8 mouse cellular contexts compared by ENCODE assay signal in the genomic region with DNA sequence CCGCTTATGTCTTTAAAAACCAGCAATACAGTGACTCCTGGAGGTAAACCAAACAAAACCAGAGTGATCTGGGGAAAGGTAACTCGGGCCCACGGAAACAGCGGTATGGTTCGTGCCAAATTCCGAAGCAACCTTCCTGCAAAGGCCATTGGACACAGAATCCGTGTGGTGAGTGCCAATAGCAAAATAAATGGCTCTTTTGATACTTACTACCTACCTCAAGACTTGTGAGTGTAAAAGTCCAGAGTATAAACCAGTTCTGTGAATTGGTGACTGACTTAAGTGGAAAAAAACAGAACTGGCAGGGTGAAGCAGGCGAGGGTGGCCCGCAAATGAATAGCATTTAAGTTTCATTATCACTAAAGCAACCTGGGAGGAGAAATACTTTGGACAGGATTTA. TPM values are rescaled to one million over a fixed set of nuclear protein-coding genes. Genes with fewer than 3 reads are reported as not detected.
DNase-seq lines count a peak whose midpoint lies in the region; ATAC-seq and TF ChIP-seq lines count a peak whose summit lies in the region.
"Not testable (repeated sequence)": the region's sequence is repeated elsewhere in the genome, so short reads cannot be mapped to it uniquely, and the experiment has no call there.

No protein-coding gene starts in this region.

- peaks cover 10 to 51% of the 10 kb centered on the region in 2 experiments for H3K4me1 ChIP-seq in CH12.LX (ENCODE audit: control insufficient read depth in 1 of 2, insufficient read depth in 2 of 2)
- H3K4me1 ChIP-seq in embryonic facial prominence, embryonic 10.5 days = peaks cover 43% of the 10 kb centered on the region
- H3K4me1 ChIP-seq in forebrain, embryonic 13.5 days = peaks cover 43% of the 10 kb centered on the region
- peaks cover 8 to 27% of the 10 kb centered on the region in 2 experiments for H3K4me1 ChIP-seq in heart, embryonic 14.5 days (ENCODE audit: control insufficient read depth in 2 of 2, insufficient read depth in 2 of 2, low read length in 2 of 2)
- H3K4me1 ChIP-seq in liver, embryonic 11.5 days (replicated peaks; ENCODE audit: control insufficient read depth, insufficient read depth, low read length) = peaks cover 25% of the 10 kb centered on the region
- not testable (repeated sequence) for H3K4me1 ChIP-seq in lung, embryonic 14.5 days (ENCODE audit: insufficient read depth)
- H3K4me1 ChIP-seq in stomach, embryonic 15.5 days = peaks cover 29% of the 10 kb centered on the region

- WGBS in embryonic facial prominence, embryonic 10.5 days = 91% methylated on average over 9 of the region's 9 CpGs
- WGBS in forebrain, embryonic 13.5 days = 93% methylated on average over 9 of the region's 9 CpGs
- WGBS in heart, embryonic 14.5 days = 89% methylated on average over 9 of the region's 9 CpGs
- 86% methylated on average over 9 of the region's 9 CpGs for WGBS in liver, embryonic 11.5 days
- WGBS in lung, embryonic 14.5 days = 79% methylated on average over 9 of the region's 9 CpGs
- WGBS in stomach, embryonic 15.5 days = 82% methylated on average over 9 of the region's 9 CpGs

- peaks cover 34% of the 10 kb centered on the region for H3K79me2 ChIP-seq in CH12.LX (replicated peaks; ENCODE audit: control insufficient read depth, extremely low read depth, insufficient read depth, poor library complexity, severe bottlenecking)

- TF ChIP-seq EP300 in CH12.LX (IDR thresholded peaks at IDR 0.05; ENCODE audit: low read length) = not testable (repeated sequence)

- not testable (repeated sequence) for TF ChIP-seq CTCF in CH12.LX (conservative IDR thresholded peaks at IDR 0.05 in 1 of 2, IDR thresholded peaks at IDR 0.05 in 1 of 2; ENCODE audit: low read depth in 2 of 2, low read length in 2 of 2); lung, embryonic 14.5 days (IDR thresholded peaks at IDR 0.05; ENCODE audit: low read depth)

- H3K27me3 ChIP-seq in CH12.LX (replicated peaks); embryonic facial prominence, embryonic 10.5 days (replicated peaks; ENCODE audit: low read depth, poor library complexity, severe bottlenecking); forebrain, embryonic 13.5 days; heart, embryonic 14.5 days (ENCODE audit: control insufficient read depth, insufficient read depth, low read length); liver, embryonic 11.5 days (replicated peaks; ENCODE audit: control insufficient read depth, insufficient read depth, low read length); lung, embryonic 14.5 days (ENCODE audit: insufficient read depth, low read length); stomach, embryonic 15.5 days (replicated peaks): not testable (repeated sequence)

- H3K9me3 ChIP-seq in CH12.LX (replicated peaks; ENCODE audit: low read length); embryonic facial prominence, embryonic 10.5 days; forebrain, embryonic 13.5 days (replicated peaks); heart, embryonic 14.5 days (ENCODE audit: control insufficient read depth, low read length); liver, embryonic 11.5 days (ENCODE audit: control insufficient read depth, low read length); lung, embryonic 14.5 days (ENCODE audit: low read depth, low read length); stomach, embryonic 15.5 days: not testable (repeated sequence)

- dilution Hi-C loops in CH12.LX (cut with MboI; ENCODE audit: extremely low pct_ligation_motif_present, extremely low pct_unique_long_range_greater_than_20kb, low sequenced_read_pairs) = not testable (repeated sequence)

- in situ Hi-C loops in CH12.LX (cut with MboI; ENCODE audit: low pct_ligation_motif_present, low pct_unique_long_range_greater_than_20kb, low sequenced_read_pairs) = not testable (repeated sequence)

- DNase-seq in CH12.LX (ENCODE audit: extremely low read depth); embryonic facial prominence, embryonic 10.5 days (ENCODE audit: low spot score); liver, embryonic 11.5 days (ENCODE audit: low spot score); lung, embryonic 14.5 days: not testable (repeated sequence)
- DNase-seq in kidney, adult 8-10 months = peak; percentile 13 to 43

- H3K4me2 ChIP-seq in CH12.LX (ENCODE audit: insufficient read depth, low read depth, poor library complexity, severe bottlenecking) = peak overlapping the region; percentile 86
- H3K4me2 ChIP-seq in forebrain, embryonic 13.5 days = peak overlapping the region; percentile 10; the same call in 1 of the 2 replicates
- not testable (repeated sequence) for H3K4me2 ChIP-seq in heart, embryonic 14.5 days (ENCODE audit: low read length)
- H3K4me2 ChIP-seq in liver, embryonic 11.5 days = peak overlapping the region; percentile 70
- peak overlapping the region; percentile 58 for H3K4me2 ChIP-seq in lung, embryonic 14.5 days
- peak overlapping the region; percentile 54; the same call in 1 of the 2 replicates for H3K4me2 ChIP-seq in stomach, embryonic 15.5 days

- H3K27ac ChIP-seq in CH12.LX (ENCODE audit: insufficient read depth, low read depth); embryonic facial prominence, embryonic 10.5 days (replicated peaks); forebrain, embryonic 13.5 days; heart, embryonic 14.5 days (replicated peaks in 1 of 2; ENCODE audit: control insufficient read depth in 1 of 2, insufficient read depth in 1 of 2, low read depth in 2 of 2, low read length in 2 of 2); liver, embryonic 11.5 days (ENCODE audit: low read depth, low read length); lung, embryonic 14.5 days (ENCODE audit: low read depth); stomach, embryonic 15.5 days: not testable (repeated sequence)

- not testable (repeated sequence) for TF ChIP-seq POLR2A in CH12.LX (IDR thresholded peaks at IDR 0.05; ENCODE audit: low read depth, low read length)

- H3K9ac ChIP-seq in CH12.LX (ENCODE audit: insufficient read depth, low read depth) = peak overlapping the region; percentile 95
- H3K9ac ChIP-seq in forebrain, embryonic 13.5 days; lung, embryonic 14.5 days; stomach, embryonic 15.5 days: not testable (repeated sequence)
- peak overlapping the region; percentile 97; the same call in 1 of the 2 replicates for H3K9ac ChIP-seq in heart, embryonic 14.5 days (ENCODE audit: low read length)
- H3K9ac ChIP-seq in liver, embryonic 11.5 days (ENCODE audit: low read depth, low read length) = peak overlapping the region; percentile 54

- TF ChIP-seq RAD21 in CH12.LX (IDR thresholded peaks at IDR 0.05; ENCODE audit: low read depth, low read length) = not testable (repeated sequence)

- ATAC-seq in forebrain, embryonic 13.5 days; heart, embryonic 14.5 days (ENCODE audit: insufficient number of reproducible peaks, insufficient read depth, low FRiP score, low read depth); liver, embryonic 11.5 days (replicated peaks; ENCODE audit: low FRiP score); lung, embryonic 14.5 days (ENCODE audit: insufficient read depth); stomach, embryonic 15.5 days (ENCODE audit: insufficient read depth, low FRiP score, low read depth): not testable (repeated sequence)

- peaks cover 28 to 40% of the 10 kb centered on the region in 2 experiments for H3K36me3 ChIP-seq in CH12.LX (replicated peaks in 1 of 2; ENCODE audit: control insufficient read depth in 1 of 2, insufficient read depth in 1 of 2, low read length in 1 of 2)
- peaks cover 35% of the 10 kb centered on the region for H3K36me3 ChIP-seq in embryonic facial prominence, embryonic 10.5 days (replicated peaks)
- H3K36me3 ChIP-seq in forebrain, embryonic 13.5 days (ENCODE audit: poor library complexity, severe bottlenecking) = peaks cover 34% of the 10 kb centered on the region
- H3K36me3 ChIP-seq in heart, embryonic 14.5 days (ENCODE audit: control insufficient read depth, insufficient read depth, low read length) = peaks cover 35% of the 10 kb centered on the region
- H3K36me3 ChIP-seq in liver, embryonic 11.5 days (ENCODE audit: control insufficient read depth, insufficient read depth, low read length) = peaks cover 21% of the 10 kb centered on the region
- H3K36me3 ChIP-seq in lung, embryonic 14.5 days (ENCODE audit: insufficient read depth) = peaks cover 35% of the 10 kb centered on the region
- peaks cover 22% of the 10 kb centered on the region for H3K36me3 ChIP-seq in stomach, embryonic 15.5 days

- H3K4me3 ChIP-seq in CH12.LX (replicated peaks in 1 of 3; ENCODE audit: low read depth in 2 of 3, low read length in 2 of 3, poor library complexity in 1 of 3) = peak overlapping the region; percentile 57 to 97 (median 76)
- H3K4me3 ChIP-seq in embryonic facial prominence, embryonic 10.5 days = peak overlapping the region; percentile 82
- peak overlapping the region; percentile 93; the same call in 1 of the 2 replicates for H3K4me3 ChIP-seq in forebrain, embryonic 13.5 days
- not testable (repeated sequence) for H3K4me3 ChIP-seq in heart, embryonic 14.5 days (ENCODE audit: control insufficient read depth in 1 of 2, insufficient read depth in 1 of 2, low read depth in 1 of 2, low read length in 2 of 2); stomach, embryonic 15.5 days (replicated peaks)
- H3K4me3 ChIP-seq in liver, embryonic 11.5 days (ENCODE audit: low read depth, low read length) = peak overlapping the region; percentile 97
- H3K4me3 ChIP-seq in lung, embryonic 14.5 days (ENCODE audit: low read depth, low read length) = peak overlapping the region; percentile 82; the same call in 1 of the 2 replicates

RNA-seq across cellular contexts. Expression of gene Rpl35a, which starts 2.4 kb away (rescaled TPM):
- 3,875 and 4,003 TPM in 2 replicates for total RNA-seq in CH12.LX (2012; rRNA removed)
- total RNA-seq in CH12.LX (2014; rRNA removed) = 5,433 and 7,521 TPM in 2 replicates
- 3,182 and 3,281 TPM in 2 replicates for polyA plus RNA-seq in CH12.LX (2012; ENCODE audit: insufficient read length, low read depth)
- 1,025 and 1,052 TPM in 2 replicates for polyA plus RNA-seq in embryonic facial prominence, embryonic 10.5 days (2016; fragmentation: Nextera tagmentation; extraction: Ambion mirVana)
- 664 and 784 TPM in 2 replicates for polyA plus RNA-seq in forebrain, embryonic 13.5 days (2015; fragmentation: Nextera tagmentation; extraction: Ambion mirVana)
- polyA plus RNA-seq in heart, embryonic 14.5 days (2014; fragmentation: Nextera tagmentation; extraction: Ambion mirVana) = 603 and 672 TPM in 2 replicates
- 1,254 and 1,406 TPM in 2 replicates for polyA plus RNA-seq in liver, embryonic 11.5 days (2014; fragmentation: Nextera tagmentation; extraction: Ambion mirVana)
- 1,015 and 1,080 TPM in 2 replicates for polyA plus RNA-seq in lung, embryonic 14.5 days (2014; fragmentation: Nextera tagmentation; extraction: Ambion mirVana)
- polyA plus RNA-seq in stomach, embryonic 15.5 days (2015; fragmentation: Nextera tagmentation; extraction: Ambion mirVana) = 983 and 1,042 TPM in 2 replicates

RNA-seq across cellular contexts. Expression of gene Iqcg, which starts 2.6 kb away (rescaled TPM):
- total RNA-seq in CH12.LX (2012; rRNA removed) = 3.4 and 5.0 TPM in 2 replicates
- total RNA-seq in CH12.LX (2014; rRNA removed) = 7.3 and 13.0 TPM in 2 replicates
- polyA plus RNA-seq in CH12.LX (2012; ENCODE audit: insufficient read length, low read depth) = 21.8 and 31.3 TPM in 2 replicates
- 2.1 and 3.6 TPM in 2 replicates for polyA plus RNA-seq in embryonic facial prominence, embryonic 10.5 days (2016; fragmentation: Nextera tagmentation; extraction: Ambion mirVana)
- 4.0 and 5.4 TPM in 2 replicates for polyA plus RNA-seq in forebrain, embryonic 13.5 days (2015; fragmentation: Nextera tagmentation; extraction: Ambion mirVana)
- 1.5 and 1.9 TPM in 2 replicates for polyA plus RNA-seq in heart, embryonic 14.5 days (2014; fragmentation: Nextera tagmentation; extraction: Ambion mirVana)
- 4.1 and 4.2 TPM in 2 replicates for polyA plus RNA-seq in liver, embryonic 11.5 days (2014; fragmentation: Nextera tagmentation; extraction: Ambion mirVana)
- polyA plus RNA-seq in lung, embryonic 14.5 days (2014; fragmentation: Nextera tagmentation; extraction: Ambion mirVana) = 2.6 TPM in 2 replicates
- 2.2 TPM in 2 replicates for polyA plus RNA-seq in stomach, embryonic 15.5 days (2015; fragmentation: Nextera tagmentation; extraction: Ambion mirVana)

RNA-seq across cellular contexts. Expression of gene Lmln, which starts 3.7 kb away (rescaled TPM):
- total RNA-seq in CH12.LX (2012; rRNA removed) (3.2 and 3.7 TPM in 2 replicates), CH12.LX (2014; rRNA removed) (1.5 and 1.7 TPM in 2 replicates)
- 2.6 and 3.2 TPM in 2 replicates for polyA plus RNA-seq in CH12.LX (2012; ENCODE audit: insufficient read length, low read depth)
- polyA plus RNA-seq in embryonic facial prominence, embryonic 10.5 days (2016; fragmentation: Nextera tagmentation; extraction: Ambion mirVana) = 2.6 and 3.7 TPM in 2 replicates
- polyA plus RNA-seq in forebrain, embryonic 13.5 days (2015; fragmentation: Nextera tagmentation; extraction: Ambion mirVana) = 3.2 and 3.4 TPM in 2 replicates
- 2.5 and 4.7 TPM in 2 replicates for polyA plus RNA-seq in heart, embryonic 14.5 days (2014; fragmentation: Nextera tagmentation; extraction: Ambion mirVana)
- 1.5 and 2.8 TPM in 2 replicates for polyA plus RNA-seq in liver, embryonic 11.5 days (2014; fragmentation: Nextera tagmentation; extraction: Ambion mirVana)
- 3.5 and 3.8 TPM in 2 replicates for polyA plus RNA-seq in lung, embryonic 14.5 days (2014; fragmentation: Nextera tagmentation; extraction: Ambion mirVana)
- polyA plus RNA-seq in stomach, embryonic 15.5 days (2015; fragmentation: Nextera tagmentation; extraction: Ambion mirVana) = 1.6 and 2.8 TPM in 2 replicates
